Mouse (Mus musculus): ENCODE measurements around the gene Syne4.

- TF ChIP-seq CTCF (IDR thresholded peaks at IDR 0.05; ENCODE audit: control insufficient read depth, insufficient read depth, insufficient read length) (no peak), MYOG (IDR thresholded peaks at IDR 0.05; ENCODE audit: control insufficient read depth, extremely low read depth, insufficient read length) (no peak)
Observed at GRCm38 (mm10) chr7:30324300-30324944, 9.8 kb downstream of the Syne4 start.

Measured in C2C12 (cell line).